ENCODE assay signal across 8 mouse cellular contexts in genomic region chr3:99240213-99240720, GRCm38 (mm10). TPM values are rescaled to one million over a fixed set of nuclear protein-coding genes. Genes with fewer than 3 reads are reported as not detected.
DNase-seq lines count a peak whose midpoint lies in the region; ATAC-seq and TF ChIP-seq lines count a peak whose summit lies in the region.

Tbx15 (plus strand) TSS chr3:99240381.

- no peak for DNase-seq in heart, adult 2 months
- no peak for DNase-seq in heart, postnatal 36 days
- no peak for DNase-seq in gastrocnemius, adult 8-10 months (ENCODE audit: low spot score in 2 of 2)
- peak; percentile 31 for DNase-seq in limb, embryonic 14.5 days (ENCODE audit: low spot score)
- DNase-seq in cerebellum, adult 2 months = no peak
- DNase-seq in layer of hippocampus, adult 18-20 months (ENCODE audit: low spot score in 2 of 2) = no peak
- no peak for DNase-seq in c-Kit-positive CD71-positive TER-119-positive erythroid progenitor cells, embryonic 14.5 days (ENCODE audit: low spot score)

- no peak within 1 kb of the TSS for H3K9ac ChIP-seq in heart, adult 2 months (ENCODE audit: low read depth, low read length)
- peak within 1 kb of the TSS; percentile 75 for H3K9ac ChIP-seq in limb, embryonic 14.5 days (ENCODE audit: low read depth, low read length, severe bottlenecking)

- H3K27ac ChIP-seq in heart, adult 2 months = no peak within 1 kb of the TSS
- peak within 1 kb of the TSS; percentile 75 for H3K27ac ChIP-seq in limb, embryonic 14.5 days (replicated peaks; ENCODE audit: low read depth, low read length)
- no peak within 1 kb of the TSS for H3K27ac ChIP-seq in cerebellum, adult 2 months (ENCODE audit: insufficient read depth, low read length)

- H3K27me3 ChIP-seq in heart, adult 2 months (ENCODE audit: control insufficient read depth, insufficient read depth, low read length) = peaks cover 34% of the 10 kb centered on the region
- H3K27me3 ChIP-seq in E14TG2a.4 (ENCODE audit: insufficient read depth, low read length) = peaks cover 96% of the 10 kb centered on the region
- peaks cover 59% of the 10 kb centered on the region for H3K27me3 ChIP-seq in limb, embryonic 14.5 days (ENCODE audit: control insufficient read depth, insufficient read depth, low read length)
- H3K27me3 ChIP-seq in cerebellum, adult 2 months (ENCODE audit: control insufficient read depth, insufficient read depth, low read length) = peaks cover 10% of the 10 kb centered on the region; the same call in 1 of the 2 replicates

- peak within 1 kb of the TSS; percentile 23; the same call in 1 of the 2 replicates for H3K4me3 ChIP-seq in heart, adult 2 months
- peak within 1 kb of the TSS; percentile 68 for H3K4me3 ChIP-seq in E14TG2a.4 (replicated peaks; ENCODE audit: low read length)
- peak within 1 kb of the TSS; percentile 48 for H3K4me3 ChIP-seq in limb, embryonic 14.5 days (replicated peaks; ENCODE audit: low read length)
- H3K4me3 ChIP-seq in cerebellum, adult 2 months (replicated peaks; ENCODE audit: insufficient read depth, low read depth, low read length) = no peak within 1 kb of the TSS

- H3K36me3 ChIP-seq in heart, adult 2 months (ENCODE audit: control insufficient read depth, insufficient read depth, low read length) = no peaks in the 10 kb centered on the region
- H3K36me3 ChIP-seq in E14TG2a.4 (ENCODE audit: insufficient read depth, low read length) = no peaks in the 10 kb centered on the region
- no peaks in the 10 kb centered on the region for H3K36me3 ChIP-seq in limb, embryonic 14.5 days (ENCODE audit: control insufficient read depth, insufficient read depth, low read length)

- peaks cover 1% of the 10 kb centered on the region; the same call in 1 of the 2 replicates for H3K4me1 ChIP-seq in heart, adult 2 months (ENCODE audit: control insufficient read depth, insufficient read depth, low read length)
- peaks cover 43% of the 10 kb centered on the region for H3K4me1 ChIP-seq in E14TG2a.4 (replicated peaks; ENCODE audit: low read depth, low read length)
- peaks cover 42% of the 10 kb centered on the region for H3K4me1 ChIP-seq in limb, embryonic 14.5 days (ENCODE audit: control insufficient read depth, insufficient read depth, low read length)
- no peaks in the 10 kb centered on the region for H3K4me1 ChIP-seq in cerebellum, adult 2 months (ENCODE audit: control insufficient read depth, insufficient read depth, low read length)

- TF ChIP-seq POLR2A in heart, adult 2 months (IDR thresholded peaks at IDR 0.05; ENCODE audit: insufficient read depth, low read depth, low read length) = no peak
- no peak for TF ChIP-seq POLR2A in limb, embryonic 14.5 days (IDR thresholded peaks at IDR 0.05; ENCODE audit: borderline replicate concordance, extremely low read depth, insufficient read depth, insufficient read length)
- TF ChIP-seq POLR2A in cerebellum, adult 2 months (IDR thresholded peaks at IDR 0.05; ENCODE audit: borderline replicate concordance, insufficient read depth, low read length) = no peak

- intact Hi-C loops in heart, adult 2 months (cut with DNase I) = no loop called here
- intact Hi-C loops in heart, postnatal 36 days (cut with DNase I) = loop anchor here (5.0 kb wide), 1 partner anchor 98 kb away; the partner anchor contains the start of gene Wars2

- peak within 1 kb of the TSS; percentile 69 for H3K4me2 ChIP-seq in limb, embryonic 14.5 days (replicated peaks; ENCODE audit: low read depth, low read length, severe bottlenecking)

- no peaks in the 10 kb centered on the region; the same call in 1 of the 2 replicates for H3K9me3 ChIP-seq in E14TG2a.4 (ENCODE audit: low read length)
- H3K9me3 ChIP-seq in limb, embryonic 14.5 days (ENCODE audit: control insufficient read depth, low read length) = no peaks in the 10 kb centered on the region

- TF ChIP-seq EP300 in heart, adult 2 months (IDR thresholded peaks at IDR 0.05; ENCODE audit: insufficient read depth, low read depth, low read length) = no peak

- no peak for ATAC-seq in limb, embryonic 14.5 days (ENCODE audit: low FRiP score, low read depth)

- no peak for TF ChIP-seq CTCF in heart, adult 2 months (IDR thresholded peaks at IDR 0.05)
- no peak for TF ChIP-seq CTCF in E14TG2a.4 (conservative IDR thresholded peaks at IDR 0.05; ENCODE audit: low read length)
- no peak for TF ChIP-seq CTCF in cerebellum, adult 2 months (IDR thresholded peaks at IDR 0.05; ENCODE audit: borderline replicate concordance, insufficient read depth, low read depth, low read length)

- H3K79me2 ChIP-seq in heart, adult 2 months (replicated peaks; ENCODE audit: control insufficient read depth, insufficient read depth, low read length) = no peaks in the 10 kb centered on the region

- 2% methylated on average over 20 of the region's 20 CpGs for WGBS in heart, adult 2 months
- WGBS in limb, embryonic 14.5 days = 2% methylated on average over 14 of the region's 20 CpGs
- 4% methylated on average over 17 of the region's 20 CpGs for WGBS in cerebellum, adult 2 months

RNA-seq across cellular contexts. Expression of gene Tbx15, which starts in this region (rescaled TPM):
- total RNA-seq in heart, adult 2 months (2021) = under 1 TPM; 0.07 to 0.29 TPM
- polyA plus RNA-seq in heart, adult 2 months (2012; rRNA removed) = 0.18 and 0.27 TPM in 2 replicates
- total RNA-seq in heart, postnatal 36 days (2021) = under 1 TPM; 0.41 to 0.53 TPM
- total RNA-seq in gastrocnemius, adult 8-10 months (2022) = 100 to 1,000 TPM; 147 to 173 (median 156) TPM
- polyA plus RNA-seq in limb, embryonic 14.5 days (2012; rRNA removed) = 66.6 and 76.3 TPM in 2 replicates
- 25.5 and 26.6 TPM in 2 replicates for polyA plus RNA-seq in limb, embryonic 14.5 days (2014; fragmentation: Nextera tagmentation; extraction: Ambion mirVana)
- 0.74 and 0.79 TPM in 2 replicates for polyA plus RNA-seq in cerebellum, adult 2 months (2012; rRNA removed)
- total RNA-seq in layer of hippocampus, adult 18-20 months (2021) = under 1 TPM; 0.48 to 0.54 TPM

Comparison
In these comparisons a context has a peak if more than half of its experiments do, and no peak if none do; other contexts are left out.
1. RNA of gene Tbx15 (total RNA-seq): 147 to 173 TPM in gastrocnemius, adult 8-10 months; 0.48 to 0.54 TPM in layer of hippocampus, adult 18-20 months, 0.41 to 0.53 TPM in heart, postnatal 36 days and 0.07 to 0.29 TPM in heart, adult 2 months; every median in the first group is over 10 times any median in the second.
2. RNA of gene Tbx15 (polyA plus RNA-seq): 25.5 to 76.3 TPM in limb, embryonic 14.5 days; 0.74 to 0.79 TPM in cerebellum, adult 2 months and 0.18 to 0.27 TPM in heart, adult 2 months; every median in the first group is over 10 times any median in the second.